Mouse (Mus musculus): ENCODE data around the gene Frmd6.

Frmd6 gene

GRCm38 (mm10) chr12:70824729-70825650 is at the start of gene Frmd6:
TSS of gene Frmd6 (plus strand) at chr12:70825514.
- peak; percentile 92 for DNase-seq (ENCODE audit: low read depth, low spot score)

GRCm38 (mm10) chr12:70775609-70776008 is 49.7 kb upstream of the Frmd6 start:
- DNase-seq (ENCODE audit: low read depth, low spot score), result no peak

GRCm38 (mm10) chr12:70776683-70777082 is 48.6 kb upstream of the Frmd6 start:
- no peak for DNase-seq (ENCODE audit: low read depth, low spot score)

GRCm38 (mm10) chr12:70777466-70777865 is 47.8 kb upstream of the Frmd6 start:
- no peak for DNase-seq (ENCODE audit: low read depth, low spot score)

DNA sequence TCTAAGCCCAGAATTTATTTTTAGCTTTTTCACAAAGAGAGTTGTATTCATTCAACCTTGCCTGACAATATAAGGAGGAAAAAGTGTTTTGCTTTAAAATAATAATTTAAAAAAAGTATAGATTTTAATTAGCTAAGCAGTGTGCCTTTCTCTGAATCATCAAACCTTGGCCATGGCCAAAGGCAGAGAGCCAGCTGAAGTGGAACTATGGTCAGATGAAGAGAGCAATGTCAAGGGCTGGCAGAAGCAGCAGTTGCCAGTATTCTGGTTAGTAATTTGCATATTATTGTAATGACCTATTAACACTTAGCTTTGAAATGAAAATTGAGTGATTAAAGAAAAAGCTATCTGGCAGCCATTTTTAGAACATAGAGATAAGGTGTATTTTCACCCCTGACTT is 47.4 kb upstream of the Frmd6 start:
- no peak for DNase-seq (ENCODE audit: low read depth, low spot score)

DNA sequence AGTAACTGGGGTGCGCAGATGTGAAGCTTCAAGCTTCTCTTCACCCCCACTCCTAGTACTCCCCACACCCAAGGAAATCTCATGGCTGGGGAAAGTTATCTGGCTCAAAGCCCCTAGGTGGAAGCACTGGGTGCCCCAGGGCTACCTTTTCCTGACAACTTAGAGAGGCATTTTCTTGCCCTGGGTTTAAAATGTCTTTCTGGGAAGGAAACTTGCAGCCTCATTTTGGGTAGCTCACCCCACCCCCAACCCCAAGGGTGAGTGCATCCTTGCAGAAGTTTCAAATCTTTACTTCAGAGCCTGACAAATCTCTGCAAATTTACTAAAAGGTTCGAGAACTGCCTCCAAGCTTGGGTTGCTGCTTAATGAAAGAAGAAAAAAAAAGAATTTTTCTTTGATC is 47.0 kb upstream of the Frmd6 start:
- no peak for DNase-seq (ENCODE audit: low read depth, low spot score)

GRCm38 (mm10) chr12:70778724-70779123 is 46.6 kb upstream of the Frmd6 start:
- DNase-seq (ENCODE audit: low read depth, low spot score), result no peak

DNA sequence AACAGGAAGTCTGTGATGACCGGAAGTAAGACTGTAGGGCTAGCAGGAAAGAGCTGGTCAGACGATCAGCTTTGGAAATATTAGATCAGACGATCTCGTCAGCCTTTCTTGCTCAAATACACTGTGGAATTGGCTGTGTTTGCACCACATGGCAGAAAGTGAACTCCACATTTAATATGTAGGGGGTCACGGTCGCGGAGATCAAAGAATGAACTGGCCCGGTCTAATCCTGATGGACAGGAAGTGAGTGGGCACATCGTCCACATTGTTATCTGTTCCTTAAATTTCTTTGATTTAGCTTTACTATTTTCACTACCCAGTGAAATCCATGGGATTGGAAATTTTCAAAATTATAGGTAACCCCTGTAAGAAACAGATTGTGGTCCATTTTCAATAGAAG is 42.3 kb upstream of the Frmd6 start:
- DNase-seq (ENCODE audit: low read depth, low spot score), result no peak

- DNase-seq (ENCODE audit: low read depth, low spot score), result no peak
Observed at GRCm38 (mm10) chr12:70783475-70784239, 41.7 kb upstream of the Frmd6 start.

DNA sequence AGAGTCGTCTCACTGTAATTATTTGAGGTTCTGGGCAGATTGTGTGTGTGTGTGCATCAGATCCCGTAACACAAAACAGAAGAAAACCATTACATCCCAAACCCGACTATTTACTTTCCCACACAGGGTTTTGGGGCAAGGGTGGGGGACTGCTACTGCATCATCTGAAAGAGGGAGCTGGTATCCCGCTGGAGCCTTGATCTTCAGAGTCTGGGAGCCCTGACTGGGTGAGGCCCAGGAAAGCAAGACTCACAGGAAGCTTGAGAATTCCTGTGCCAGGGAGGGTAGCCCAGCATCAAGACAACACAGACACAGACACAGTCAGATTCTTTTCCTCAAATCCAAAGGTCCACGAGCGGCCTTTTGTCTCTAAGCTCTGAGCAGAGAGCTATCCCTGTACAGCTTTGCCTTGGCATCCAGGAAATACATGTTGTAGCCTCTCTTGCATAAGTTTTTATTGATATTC is 41.0 kb upstream of the Frmd6 start:
- no peak for DNase-seq (ENCODE audit: low read depth, low spot score)

- no peak for DNase-seq (ENCODE audit: low read depth, low spot score)
Observed at GRCm38 (mm10) chr12:70789341-70789740, 36.0 kb upstream of the Frmd6 start.

DNA sequence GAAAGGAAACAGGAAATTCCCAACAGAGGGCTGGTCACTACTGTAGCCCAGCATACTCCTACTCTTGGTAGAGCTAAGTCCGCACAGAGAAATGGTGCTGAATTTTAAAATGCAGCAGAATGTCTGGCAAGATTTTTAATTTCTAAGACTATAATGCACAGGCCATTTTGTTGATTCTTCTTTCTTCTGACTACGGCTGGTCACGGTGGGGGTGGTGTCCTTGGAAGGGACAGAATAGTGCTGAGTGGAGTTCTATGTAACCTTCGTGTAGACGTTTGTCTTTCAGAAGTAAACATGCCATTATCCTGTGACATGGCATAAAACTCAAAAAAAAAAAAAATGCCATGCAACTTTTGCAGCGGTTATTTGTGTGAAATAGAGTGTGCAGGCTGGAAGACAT is 32.0 kb upstream of the Frmd6 start:
- DNase-seq (ENCODE audit: low read depth, low spot score), result no peak

DNA sequence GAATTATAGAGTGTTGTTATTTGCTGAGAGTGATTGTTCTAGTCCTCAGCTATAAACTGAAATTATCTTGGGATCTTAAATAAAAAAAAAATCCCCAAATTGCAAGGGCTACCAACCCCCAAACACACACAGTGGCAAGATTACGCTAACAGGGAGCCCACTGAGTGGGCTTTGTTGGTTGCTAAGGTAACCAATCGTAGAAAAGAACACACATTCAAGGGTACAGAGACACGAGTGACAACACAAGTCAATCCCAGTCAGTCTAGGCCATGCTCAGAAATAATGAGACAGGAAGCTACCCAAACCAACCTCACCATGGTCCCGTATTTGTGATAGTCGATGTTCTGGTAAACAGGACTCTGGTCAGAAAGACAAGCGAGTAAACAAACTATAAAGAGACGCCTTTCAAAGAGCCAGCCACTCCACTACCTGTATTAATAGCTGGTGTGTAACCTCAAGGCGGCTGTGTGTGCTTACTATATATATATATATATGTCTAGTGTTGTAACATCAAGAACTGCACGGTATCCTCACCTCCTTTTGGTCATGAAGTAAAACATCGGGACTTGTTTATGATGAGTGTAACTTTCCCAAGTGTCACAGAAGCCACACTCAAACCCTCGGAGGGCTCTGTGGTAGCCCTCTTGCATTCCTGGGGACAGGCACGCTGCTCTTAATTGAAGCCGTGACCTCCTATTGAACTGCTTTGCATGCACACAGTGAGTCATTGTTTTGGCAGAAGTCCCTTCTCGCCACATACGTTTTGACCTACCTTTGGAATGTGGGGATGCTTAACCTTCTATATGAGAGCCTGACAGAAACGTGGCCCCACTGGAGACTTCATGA is 30.5 kb upstream of the Frmd6 start:
- peak; percentile 58 for DNase-seq (ENCODE audit: low read depth, low spot score)

DNA sequence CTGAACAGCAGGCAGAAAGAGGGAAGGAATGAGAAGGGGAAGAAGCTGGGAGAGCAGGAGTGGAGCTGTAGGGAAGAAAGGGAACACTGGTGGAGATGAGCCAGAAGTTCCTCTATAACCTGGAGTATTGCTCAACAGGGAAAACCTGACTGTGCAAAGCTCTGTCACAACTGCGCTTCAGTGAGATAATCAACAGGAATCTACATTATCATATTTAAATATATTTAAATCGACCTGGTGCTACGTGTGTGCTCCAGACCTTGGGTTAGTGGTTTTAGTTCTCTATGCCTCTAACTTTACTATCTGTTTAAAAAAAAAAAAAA is 30.0 kb upstream of the Frmd6 start:
- DNase-seq (ENCODE audit: low read depth, low spot score), result no peak

- no peak for DNase-seq (ENCODE audit: low read depth, low spot score)
Observed at GRCm38 (mm10) chr12:70798496-70798895, 26.8 kb upstream of the Frmd6 start.

GRCm38 (mm10) chr12:70799231-70800002 is 25.9 kb upstream of the Frmd6 start:
- DNase-seq (ENCODE audit: low read depth, low spot score), result peak; percentile 26

GRCm38 (mm10) chr12:70800086-70800485 is 25.2 kb upstream of the Frmd6 start:
- no peak for DNase-seq (ENCODE audit: low read depth, low spot score)

- no peak for DNase-seq (ENCODE audit: low read depth, low spot score)
Observed at GRCm38 (mm10) chr12:70801361-70801760, 24.0 kb upstream of the Frmd6 start.

- DNase-seq (ENCODE audit: low read depth, low spot score), result no peak
Observed at GRCm38 (mm10) chr12:70803494-70803893, 21.8 kb upstream of the Frmd6 start.

DNA sequence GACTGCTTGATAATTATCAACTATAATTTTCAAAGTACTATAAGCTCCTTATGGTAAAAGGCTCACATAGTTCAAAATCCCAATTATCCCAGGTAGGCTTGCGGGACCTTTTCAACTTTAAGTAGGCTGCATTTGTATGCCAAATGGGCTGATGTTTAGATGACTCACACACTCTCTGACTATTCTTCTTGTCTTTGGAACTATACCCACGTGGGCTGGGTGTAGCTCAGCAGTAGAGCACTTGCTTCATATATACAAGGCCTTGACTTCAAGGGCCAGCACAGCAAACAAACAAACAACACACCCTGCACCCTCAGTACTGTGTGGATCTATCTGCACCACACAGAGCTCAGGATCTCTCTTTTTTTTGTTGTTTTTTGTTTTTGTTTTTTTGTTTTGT is 20.3 kb upstream of the Frmd6 start:
- DNase-seq (ENCODE audit: low read depth, low spot score), result no peak

DNA sequence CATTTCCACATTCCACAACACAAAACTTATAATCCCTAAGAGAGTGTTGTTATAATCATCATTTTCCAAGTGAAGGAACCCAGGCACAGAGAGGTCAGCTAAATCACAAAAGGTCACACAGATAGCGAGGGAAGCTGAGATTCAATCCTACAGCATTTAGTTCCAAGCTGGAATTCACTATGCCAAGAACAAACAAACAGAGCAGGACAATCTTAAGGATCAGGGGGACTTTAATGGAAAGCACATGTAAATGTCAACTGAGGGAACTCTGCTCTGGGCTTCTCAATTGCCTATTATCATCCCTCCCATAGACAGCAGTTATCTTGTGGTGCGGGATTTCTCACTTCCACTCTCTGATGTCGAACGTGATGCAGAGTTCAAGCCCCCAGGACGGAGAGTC is 17.8 kb upstream of the Frmd6 start:
- DNase-seq (ENCODE audit: low read depth, low spot score), result no peak

Data from forelimb bud, embryonic 11.5 days (tissue).